Mouse (Mus musculus): ENCODE measurements around the gene Zgpat. TPM values are rescaled to one million over a fixed set of nuclear protein-coding genes. Genes with fewer than 3 reads are reported as not detected.
A peak's percentile ranks its signal among the peaks of the same experiment; 100 is the strongest.

Zgpat gene
- polyA plus RNA-seq (2012; fragmentation: generic; extraction: Trizol) = 21.7 TPM

- H3ac ChIP-seq (ENCODE audit: control insufficient read depth, insufficient read length) = peak within 1 kb of the TSS; percentile 81
- H3K27me3 ChIP-seq (ENCODE audit: control insufficient read depth, insufficient read depth, insufficient read length) = no peaks in the 10 kb centered on the region
- H3K79me2 ChIP-seq (ENCODE audit: control insufficient read depth, insufficient read depth) = peaks cover 64% of the 10 kb centered on the region
- H3K4me2 ChIP-seq (ENCODE audit: low read depth) = peak within 1 kb of the TSS; percentile 97
- TF ChIP-seq MAX (IDR thresholded peaks at IDR 0.05; ENCODE audit: low read depth) (peak; percentile 65), POLR2A (IDR thresholded peaks at IDR 0.05; ENCODE audit: insufficient read length, low read depth) (peak; percentile 82), USF1 (IDR thresholded peaks at IDR 0.05; ENCODE audit: low read depth) (peak; percentile 77), E2F4 (IDR thresholded peaks at IDR 0.05; ENCODE audit: insufficient read depth) (peak; percentile 46), CEBPB (IDR thresholded peaks at IDR 0.05; ENCODE audit: insufficient read depth, poor library complexity, severe bottlenecking) (no peak), POLR2AphosphoS2 (IDR thresholded peaks at IDR 0.05; ENCODE audit: insufficient read length, low read depth) (peak; percentile 72), REST (IDR thresholded peaks at IDR 0.05; ENCODE audit: insufficient read depth, insufficient read length) (no peak), SRF (IDR thresholded peaks at IDR 0.05; ENCODE audit: control insufficient read depth, insufficient read length, low read depth) (no peak), TCF3 (IDR thresholded peaks at IDR 0.05; ENCODE audit: insufficient read length, low read depth) (no peak), TCF12 (IDR thresholded peaks at IDR 0.05; ENCODE audit: insufficient read depth, poor library complexity, severe bottlenecking) (no peak), MYOG (IDR thresholded peaks at IDR 0.05; ENCODE audit: control insufficient read depth in 1 of 3, insufficient read depth in 1 of 3, insufficient read length in 2 of 3, low read depth in 2 of 3) (peak in 1 of 3 experiments; percentile 2), MYOD1 (IDR thresholded peaks at IDR 0.05; ENCODE audit: control insufficient read depth in 1 of 3, insufficient read length in 2 of 3, low read depth in 2 of 3) (no peak)
- H3K4me3 ChIP-seq = peak within 1 kb of the TSS; percentile 98
- H3K36me3 ChIP-seq (ENCODE audit: control insufficient read depth, insufficient read depth) = peaks cover 29% of the 10 kb centered on the region
Measured at GRCm38 (mm10) chr2:181364860-181365596, at the start of gene Zgpat, which contains the start of gene Arfrp1. TSS of gene Zgpat (plus strand) at chr2:181364928. TSS of gene Arfrp1 (minus strand) at chr2:181365404.

- H3ac ChIP-seq (ENCODE audit: control insufficient read depth, insufficient read length) = peak within 1 kb of the TSS; percentile 52
- peak within 1 kb of the TSS; percentile 65 for H3K4me3 ChIP-seq
- peak within 1 kb of the TSS; percentile 93 for H3K4me2 ChIP-seq (ENCODE audit: low read depth)
- TF ChIP-seq MAX (IDR thresholded peaks at IDR 0.05; ENCODE audit: low read depth) (peak; percentile 88), SRF (IDR thresholded peaks at IDR 0.05; ENCODE audit: control insufficient read depth, insufficient read length, low read depth) (peak; percentile 32), E2F4 (IDR thresholded peaks at IDR 0.05; ENCODE audit: insufficient read depth) (peak; percentile 96), MYOG (IDR thresholded peaks at IDR 0.05; ENCODE audit: control insufficient read depth in 1 of 3, insufficient read depth in 1 of 3, insufficient read length in 2 of 3, low read depth in 2 of 3) (no peak), REST (IDR thresholded peaks at IDR 0.05; ENCODE audit: insufficient read depth, insufficient read length) (no peak), POLR2AphosphoS2 (IDR thresholded peaks at IDR 0.05; ENCODE audit: insufficient read length, low read depth) (peak; percentile 69), TCF3 (IDR thresholded peaks at IDR 0.05; ENCODE audit: insufficient read length, low read depth) (no peak), POLR2A (IDR thresholded peaks at IDR 0.05; ENCODE audit: insufficient read length, low read depth) (peak; percentile 66)
- H3K79me2 ChIP-seq (ENCODE audit: control insufficient read depth, insufficient read depth) = peaks cover 13% of the 10 kb centered on the region
- H3K36me3 ChIP-seq (ENCODE audit: control insufficient read depth, insufficient read depth) = no peaks in the 10 kb centered on the region
- H3K27me3 ChIP-seq (ENCODE audit: control insufficient read depth, insufficient read depth, insufficient read length) = peaks cover 3% of the 10 kb centered on the region
Measured at GRCm38 (mm10) chr2:181319248-181320102, 45.3 kb upstream of the Zgpat start, which contains the start of gene Rtel1. TSS of gene Rtel1 (plus strand) at chr2:181319739.

GRCm38 (mm10) chr2:181320103-181320499 is 44.6 kb upstream of the Zgpat start:
- no peaks in the 10 kb centered on the region for H3K27me3 ChIP-seq (ENCODE audit: control insufficient read depth, insufficient read depth, insufficient read length)
- peak overlapping the region; percentile 52 for H3ac ChIP-seq (ENCODE audit: control insufficient read depth, insufficient read length)
- H3K4me2 ChIP-seq (ENCODE audit: low read depth) = peak overlapping the region; percentile 93
- H3K4me3 ChIP-seq = peak overlapping the region; percentile 65
- peaks cover 13% of the 10 kb centered on the region for H3K79me2 ChIP-seq (ENCODE audit: control insufficient read depth, insufficient read depth)
- no peaks in the 10 kb centered on the region for H3K36me3 ChIP-seq (ENCODE audit: control insufficient read depth, insufficient read depth)
- TF ChIP-seq SRF (IDR thresholded peaks at IDR 0.05; ENCODE audit: control insufficient read depth, insufficient read length, low read depth) = no peak
- TF ChIP-seq POLR2A (IDR thresholded peaks at IDR 0.05; ENCODE audit: insufficient read length, low read depth) = no peak

GRCm38 (mm10) chr2:181322136-181322535 is 42.6 kb upstream of the Zgpat start:
- peaks cover 13% of the 10 kb centered on the region for H3K79me2 ChIP-seq (ENCODE audit: control insufficient read depth, insufficient read depth)
- H3K36me3 ChIP-seq (ENCODE audit: control insufficient read depth, insufficient read depth) = no peaks in the 10 kb centered on the region
- no peak overlapping the region for H3ac ChIP-seq (ENCODE audit: control insufficient read depth, insufficient read length)
- no peaks in the 10 kb centered on the region for H3K27me3 ChIP-seq (ENCODE audit: control insufficient read depth, insufficient read depth, insufficient read length)
- no peak overlapping the region for H3K4me2 ChIP-seq (ENCODE audit: low read depth)
- H3K4me3 ChIP-seq = no peak overlapping the region
- TF ChIP-seq CEBPB (IDR thresholded peaks at IDR 0.05; ENCODE audit: insufficient read depth, poor library complexity, severe bottlenecking) (no peak), TCF3 (IDR thresholded peaks at IDR 0.05; ENCODE audit: insufficient read length, low read depth) (no peak), E2F4 (IDR thresholded peaks at IDR 0.05; ENCODE audit: insufficient read depth) (no peak), TCF12 (IDR thresholded peaks at IDR 0.05; ENCODE audit: insufficient read depth, poor library complexity, severe bottlenecking) (no peak), REST (IDR thresholded peaks at IDR 0.05; ENCODE audit: insufficient read depth, insufficient read length) (no peak), POLR2AphosphoS2 (IDR thresholded peaks at IDR 0.05; ENCODE audit: insufficient read length, low read depth) (no peak), MYOD1 (IDR thresholded peaks at IDR 0.05; ENCODE audit: control insufficient read depth in 1 of 3, insufficient read length in 2 of 3, low read depth in 2 of 3) (no peak), SRF (IDR thresholded peaks at IDR 0.05; ENCODE audit: control insufficient read depth, insufficient read length, low read depth) (no peak), USF1 (IDR thresholded peaks at IDR 0.05; ENCODE audit: low read depth) (no peak), MYOG (IDR thresholded peaks at IDR 0.05; ENCODE audit: control insufficient read depth in 1 of 3, insufficient read depth in 1 of 3, insufficient read length in 2 of 3, low read depth in 2 of 3) (no peak), POLR2A (IDR thresholded peaks at IDR 0.05; ENCODE audit: insufficient read length, low read depth) (no peak), MAX (IDR thresholded peaks at IDR 0.05; ENCODE audit: low read depth) (no peak)

All from myocyte (in vitro differentiated cells).